Mouse (Mus musculus): ENCODE data around the gene Fos.

DNA sequence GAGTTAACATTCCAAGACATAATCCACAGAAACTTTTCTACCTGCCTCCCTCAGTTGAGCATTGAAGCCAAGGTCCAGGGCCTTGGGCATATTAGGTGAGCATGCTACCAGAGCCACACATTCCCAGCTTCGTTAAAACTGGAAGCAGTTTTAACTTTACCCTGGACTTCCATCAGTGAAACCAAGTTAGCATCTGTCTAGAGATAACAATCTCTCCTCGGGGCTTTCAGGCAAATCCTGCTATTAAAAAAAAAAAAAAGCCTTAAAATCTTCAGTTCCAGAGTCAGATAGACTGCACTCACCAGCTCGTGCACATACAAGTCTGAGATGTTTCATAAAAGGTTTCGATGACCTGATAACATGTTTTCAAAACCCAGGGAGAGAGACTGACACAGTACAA, 17.4 kb upstream of the Fos start:
- TF ChIP-seq POLR2A (IDR thresholded peaks at IDR 0.05; ENCODE audit: extremely low read depth, insufficient read depth, low read length) = no peak
- no peak for TF ChIP-seq CTCF (IDR thresholded peaks at IDR 0.05; ENCODE audit: low read depth, low read length)
